Mouse (Mus musculus): Measurements from ENCODE around the gene Tspan4.

Tspan4 gene

DNA sequence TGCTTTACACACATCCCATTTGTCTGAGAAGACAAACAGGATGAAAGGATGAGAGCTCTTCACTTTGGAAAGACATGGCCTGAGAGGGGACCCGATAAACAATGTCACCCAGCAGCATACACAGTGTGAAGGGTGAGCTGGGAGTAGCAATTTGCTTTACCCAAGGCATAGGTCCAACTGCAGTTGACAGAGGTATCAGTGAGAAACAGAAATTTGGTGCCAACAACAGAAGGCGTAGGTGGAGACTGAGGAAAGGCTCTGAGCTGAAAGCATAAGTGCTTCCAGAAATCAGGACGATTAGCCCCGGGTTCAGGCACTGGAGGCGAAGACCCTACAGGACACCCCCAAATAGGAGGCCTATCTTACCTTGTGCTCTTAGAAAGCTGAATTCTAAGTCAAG, 35.2 kb downstream of the Tspan4 start:
- no peak for DNase-seq

DNA sequence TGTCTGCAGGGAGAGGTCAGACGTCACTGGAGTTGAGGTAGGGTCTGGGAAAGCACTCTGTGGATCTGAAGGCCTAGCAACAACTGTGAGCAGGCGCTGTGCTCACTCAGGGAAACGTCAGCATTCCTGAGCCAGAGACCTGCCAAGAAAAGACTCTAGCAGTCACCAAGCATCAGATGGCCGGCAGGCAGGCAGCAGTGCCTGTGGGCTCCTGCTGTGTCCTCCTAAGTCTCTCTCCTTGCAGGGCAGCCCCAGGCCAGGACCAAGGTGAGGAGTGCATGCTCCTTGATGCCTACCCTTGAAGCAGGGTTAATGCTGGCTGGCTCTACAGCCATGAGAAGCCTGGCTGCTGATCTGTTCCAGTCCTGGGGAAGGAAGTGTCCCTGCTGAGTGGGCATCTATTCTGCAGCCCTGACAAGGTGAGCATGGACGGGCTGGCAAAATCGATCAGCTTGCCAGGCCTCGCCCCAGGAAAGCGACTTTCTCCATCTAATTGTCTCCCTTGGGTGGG, 35.7 kb downstream of the Tspan4 start:
- DNase-seq = no peak

DNA sequence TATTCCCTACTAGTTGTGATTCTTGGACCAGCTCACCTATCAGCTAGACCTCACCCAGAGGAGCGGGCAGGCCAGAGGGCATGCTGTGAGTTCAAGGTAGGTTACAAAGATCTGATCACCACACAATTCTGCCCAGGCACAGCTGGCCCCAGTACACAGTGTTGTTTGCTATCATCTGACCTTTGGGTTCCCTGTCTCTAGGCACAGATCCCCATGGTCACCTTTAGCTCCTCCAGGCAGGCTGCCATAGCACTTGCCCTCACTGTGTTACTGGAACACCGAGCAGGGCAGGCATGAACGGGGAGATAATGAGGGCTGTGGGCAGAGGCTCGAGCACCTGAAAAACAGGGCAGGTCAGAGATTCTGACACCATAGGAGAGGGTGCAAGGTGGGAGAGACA, 42.6 kb downstream of the Tspan4 start:
- no peak for DNase-seq

DNA sequence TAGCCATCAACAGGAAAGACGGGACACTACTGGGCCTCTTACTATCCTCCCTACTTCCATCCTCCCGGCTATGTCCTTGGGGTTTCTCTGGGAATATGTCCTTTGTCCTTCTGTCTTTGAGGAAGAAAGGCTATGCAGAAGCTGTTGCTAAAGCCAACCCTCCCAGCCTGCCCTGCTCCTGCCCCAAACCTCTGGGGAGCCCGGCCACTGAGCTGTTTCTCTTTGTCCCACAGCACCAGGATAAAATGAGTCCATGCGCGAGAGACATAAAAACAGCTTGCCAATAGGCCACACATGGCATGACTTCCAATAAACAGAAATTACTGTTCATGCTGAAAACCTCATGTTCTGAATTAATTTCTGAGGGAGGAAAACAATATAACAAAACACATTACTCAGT, 43.3 kb downstream of the Tspan4 start:
- no peak for DNase-seq

DNA sequence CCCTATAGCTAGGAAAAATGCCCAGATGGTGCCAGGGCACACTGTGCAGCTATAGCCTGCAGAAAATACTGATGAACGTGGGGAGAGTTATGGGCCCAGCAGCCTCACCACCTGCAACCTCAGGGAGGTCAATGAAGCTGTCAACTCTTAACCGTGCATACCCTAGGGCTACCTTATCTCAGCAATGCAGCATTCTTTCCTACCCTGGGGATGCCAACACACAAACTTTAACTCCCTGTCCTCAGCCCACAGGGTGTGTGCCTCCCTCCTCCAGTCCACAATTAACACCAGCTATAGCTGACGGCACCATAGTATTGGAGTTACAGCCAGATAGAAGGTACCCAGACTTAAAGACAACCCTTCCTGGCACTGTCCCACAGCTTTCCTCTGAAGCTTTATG, 43.9 kb downstream of the Tspan4 start:
- no peak for DNase-seq

DNA sequence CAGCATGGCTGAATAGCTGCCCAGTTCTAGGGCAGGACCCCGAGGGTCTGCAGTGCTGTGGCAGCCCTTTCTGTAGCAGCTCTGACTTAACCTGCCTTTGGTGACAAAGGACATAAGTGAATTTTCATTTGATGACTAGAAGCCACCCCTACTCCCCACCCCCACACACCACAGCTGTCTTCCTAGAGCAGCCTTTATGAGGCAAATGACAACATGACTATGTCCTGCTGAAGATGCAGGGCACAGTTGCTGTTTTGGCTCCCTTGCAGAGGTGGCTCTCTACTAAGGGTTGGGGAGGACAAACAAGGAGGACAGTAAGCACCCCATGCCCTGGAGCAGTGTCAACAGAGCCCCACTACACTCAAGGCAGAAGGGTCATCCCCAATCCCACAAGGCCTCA, 44.8 kb downstream of the Tspan4 start:
- no peak for DNase-seq

DNA sequence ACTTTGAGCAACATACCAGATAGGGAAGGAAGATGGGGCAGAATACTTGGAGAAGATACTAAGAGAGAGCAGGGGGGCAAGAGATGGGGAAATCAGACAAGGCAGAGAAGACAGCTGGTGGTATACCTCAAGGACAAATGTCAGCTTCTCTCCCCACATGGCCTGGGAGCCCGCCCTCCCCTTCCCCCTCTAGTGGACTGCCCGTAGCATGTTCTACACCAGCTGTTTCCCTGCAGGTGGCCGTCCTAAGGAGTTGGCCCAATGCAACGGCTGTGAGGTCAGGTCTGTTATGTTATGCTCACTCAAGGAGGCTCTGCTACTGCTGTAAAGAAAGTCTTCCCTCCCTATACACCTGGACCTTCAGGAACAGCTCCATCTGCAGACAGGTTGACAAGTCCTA, 48.0 kb downstream of the Tspan4 start:
- DNase-seq = no peak

DNA sequence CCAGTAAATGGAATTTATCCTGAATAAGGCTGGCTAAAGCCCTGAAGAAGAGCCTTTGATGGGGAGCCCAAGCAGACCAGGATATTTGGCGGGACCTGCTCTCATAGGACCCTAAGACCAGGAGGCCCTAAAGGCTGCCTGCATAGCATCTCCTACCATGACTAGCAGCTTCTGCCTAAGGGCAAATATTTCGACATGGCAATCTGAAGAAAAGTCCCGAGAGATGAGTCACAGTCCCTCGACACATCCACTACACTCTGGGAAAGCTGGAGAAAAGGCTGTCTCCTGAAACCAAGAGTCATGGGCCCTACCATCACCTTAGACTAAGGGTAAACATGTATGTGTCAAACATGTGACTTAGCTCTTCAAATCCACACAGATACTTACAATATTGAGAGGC, 49.2 kb downstream of the Tspan4 start:
- no peak for DNase-seq

DNA sequence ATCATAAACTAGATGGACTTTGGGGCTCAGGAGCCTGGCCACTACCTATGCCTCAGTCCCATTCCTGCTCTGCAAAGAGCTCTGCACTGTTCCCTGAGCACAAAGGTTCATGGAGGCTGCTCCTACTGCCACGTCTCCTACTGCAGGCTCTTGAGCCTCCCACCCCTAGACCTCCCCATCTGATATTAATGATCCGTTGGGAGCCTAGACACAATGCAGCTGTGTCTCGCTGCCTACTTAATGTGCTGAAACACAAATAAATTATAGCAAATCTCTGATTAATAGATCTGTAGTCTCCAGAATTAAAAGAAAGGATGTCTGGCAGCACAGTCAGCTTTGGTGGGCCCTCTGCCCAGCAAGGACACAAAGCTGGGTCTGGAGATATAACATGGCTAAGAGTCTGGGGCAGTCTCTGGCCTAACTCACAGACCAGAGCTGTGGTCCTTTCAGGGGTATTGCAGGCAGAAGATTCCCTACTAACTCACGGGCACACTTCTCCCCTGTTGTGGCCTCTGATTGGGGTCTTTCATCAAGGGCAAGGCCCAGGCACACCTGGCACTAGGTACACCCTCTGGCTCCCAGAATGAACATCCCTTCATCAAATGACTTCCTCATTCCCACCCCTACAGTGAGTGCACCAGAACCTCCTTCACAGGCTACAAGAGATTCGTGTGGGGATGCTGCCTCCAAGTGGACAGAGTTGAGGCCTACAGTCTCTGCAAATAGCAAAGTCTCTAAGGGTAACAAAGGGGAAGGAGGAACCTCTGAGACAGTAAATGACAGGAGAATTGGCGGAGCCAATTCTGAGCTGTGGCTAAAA, 49.9 kb downstream of the Tspan4 start:
- peak; percentile 71 for DNase-seq

DNA sequence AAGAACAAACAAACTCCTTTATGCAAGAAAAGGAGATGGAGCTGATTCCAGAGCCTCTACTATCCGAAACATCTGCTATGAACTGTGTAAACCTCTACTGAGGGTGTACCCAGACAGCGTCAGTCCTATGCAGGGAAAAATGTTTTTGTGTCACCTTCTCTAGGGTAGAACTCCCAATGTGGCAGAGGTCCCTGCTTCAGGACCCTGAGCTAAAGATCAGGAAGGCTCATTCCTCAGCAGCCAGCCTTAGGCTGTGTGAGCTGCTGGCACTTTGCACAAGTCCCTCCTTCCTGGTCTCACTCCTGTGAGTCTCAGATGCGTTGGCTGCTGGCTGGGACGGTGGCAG, 50.5 kb downstream of the Tspan4 start:
- no peak for DNase-seq

DNA sequence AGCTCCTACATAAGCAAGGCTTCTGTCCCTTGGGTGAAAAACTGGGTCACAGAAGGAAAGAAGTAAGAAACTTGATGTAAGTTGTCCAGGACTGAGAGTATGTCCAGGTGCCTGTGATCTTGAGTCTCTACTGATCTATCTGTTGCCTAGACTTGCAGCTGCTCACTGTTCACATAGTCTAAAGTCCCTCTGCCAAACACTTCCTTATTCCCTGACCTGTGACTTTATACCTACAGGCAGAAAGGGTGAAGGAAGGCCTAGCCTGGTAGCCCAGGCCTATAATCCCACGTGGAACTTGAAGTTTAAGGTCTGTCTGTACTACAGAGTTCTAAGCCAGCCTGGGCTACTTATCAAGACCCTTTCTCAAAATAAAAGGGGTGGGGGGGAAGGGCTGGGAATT, 60.5 kb downstream of the Tspan4 start:
- no peak for DNase-seq

DNA sequence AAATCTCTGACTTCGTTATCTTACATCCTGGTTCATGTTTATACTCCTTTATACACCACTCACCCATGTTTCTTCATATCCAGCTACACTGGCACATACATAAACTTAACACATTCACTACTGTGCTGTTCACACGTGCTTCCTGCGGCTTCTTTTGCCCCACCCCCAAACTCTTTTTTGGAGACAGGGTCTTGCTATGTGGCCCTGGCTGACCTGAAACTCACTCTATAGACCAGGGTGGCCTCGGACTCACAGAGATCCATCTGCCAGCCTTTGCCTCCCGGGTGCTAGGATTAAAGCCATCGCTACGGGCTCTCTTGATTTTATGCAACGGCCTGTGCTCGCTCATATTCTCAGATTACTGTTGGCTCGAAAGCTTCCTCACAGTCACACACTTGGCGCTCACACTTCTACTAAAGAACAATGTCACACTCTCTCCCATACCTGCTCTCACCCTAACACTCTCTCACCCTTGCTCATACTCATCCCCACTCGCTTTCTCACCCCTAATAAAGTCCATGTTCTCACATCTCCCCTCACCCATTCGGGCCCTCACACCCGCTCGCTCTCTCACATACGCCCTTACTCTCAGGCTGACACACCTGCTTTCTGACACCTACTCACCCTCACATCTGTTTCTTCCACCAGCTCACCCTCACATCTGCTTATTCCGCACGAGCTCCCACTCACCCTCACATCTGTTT, 64.0 kb downstream of the Tspan4 start:
- no peak for DNase-seq

DNA sequence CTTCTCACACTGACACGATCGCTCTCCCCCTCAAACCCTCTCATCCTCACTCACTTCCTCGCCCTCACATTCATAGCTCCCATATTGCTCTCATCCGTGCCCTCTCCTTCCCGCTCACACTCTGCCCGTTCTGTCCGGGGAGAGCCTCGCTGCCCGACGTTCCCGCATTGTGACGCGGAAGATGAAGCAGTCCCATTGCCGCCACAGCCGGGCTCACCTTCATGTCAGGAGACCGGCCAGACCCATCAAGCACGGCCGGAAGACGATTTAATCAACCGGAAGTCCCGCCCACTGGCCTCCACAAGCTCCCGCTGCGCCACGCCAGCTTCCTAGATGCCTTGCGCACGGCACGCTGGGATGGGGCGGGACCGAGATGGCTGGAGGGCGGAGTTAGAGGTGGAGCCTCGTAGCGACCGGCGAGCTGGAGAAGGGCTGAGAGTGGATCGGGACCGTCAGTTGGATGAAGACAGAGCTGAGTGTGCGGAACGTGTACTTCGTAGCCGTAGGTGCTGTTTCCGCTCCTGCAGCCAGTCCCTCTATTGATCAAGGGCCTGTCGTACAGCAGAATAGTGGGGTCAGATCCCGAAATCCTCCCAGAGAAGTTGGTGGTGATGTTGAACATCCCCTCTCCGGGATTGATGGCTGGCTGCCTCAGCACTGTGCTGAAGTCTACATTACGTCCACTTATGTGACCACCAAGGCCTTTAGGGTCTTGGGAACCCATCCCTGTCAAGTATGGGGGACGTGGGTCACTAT, 64.7 kb downstream of the Tspan4 start, which contains the start of gene Chid1:
Chid1 (minus strand) TSS at position 302 of the 756 bp plus-strand sequence.
- DNase-seq = peak; percentile 99

DNA sequence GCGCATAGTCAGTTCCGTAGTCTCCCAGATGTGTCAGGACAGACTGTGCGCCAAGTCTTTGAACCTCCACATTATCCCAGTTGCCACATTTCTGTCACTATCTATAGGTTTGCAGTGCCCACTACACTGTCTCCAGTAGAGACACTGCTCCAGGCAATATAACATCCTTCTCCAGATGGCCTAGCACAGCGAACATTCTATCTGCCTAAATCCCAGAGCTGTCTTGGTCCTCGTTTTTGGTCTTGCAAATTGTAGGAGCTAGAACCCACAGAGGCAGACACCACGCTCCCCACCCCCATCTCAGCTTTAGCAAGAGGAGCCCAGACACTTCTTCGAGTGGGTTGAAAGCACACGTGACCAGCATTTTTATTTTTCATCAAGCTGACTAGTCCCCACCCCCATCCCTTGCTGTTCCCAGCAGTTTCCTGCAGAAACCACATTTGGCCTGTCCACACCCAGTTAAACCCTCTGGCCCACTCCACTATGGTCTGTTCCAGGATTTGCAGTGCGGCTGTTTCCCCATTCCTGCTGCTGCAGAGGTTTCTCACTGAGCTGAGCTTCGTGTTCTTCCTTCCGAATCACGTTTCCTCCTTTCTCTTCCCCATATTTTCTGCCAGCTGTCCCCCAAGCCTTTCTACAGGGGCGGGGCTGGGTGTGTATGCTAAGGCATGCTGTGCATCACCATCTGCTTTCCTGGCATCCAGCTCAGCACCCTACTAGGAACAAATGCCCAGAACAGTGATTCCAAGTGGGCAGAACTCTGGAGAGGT, 65.5 kb downstream of the Tspan4 start:
- peak; percentile 60 for DNase-seq

DNA sequence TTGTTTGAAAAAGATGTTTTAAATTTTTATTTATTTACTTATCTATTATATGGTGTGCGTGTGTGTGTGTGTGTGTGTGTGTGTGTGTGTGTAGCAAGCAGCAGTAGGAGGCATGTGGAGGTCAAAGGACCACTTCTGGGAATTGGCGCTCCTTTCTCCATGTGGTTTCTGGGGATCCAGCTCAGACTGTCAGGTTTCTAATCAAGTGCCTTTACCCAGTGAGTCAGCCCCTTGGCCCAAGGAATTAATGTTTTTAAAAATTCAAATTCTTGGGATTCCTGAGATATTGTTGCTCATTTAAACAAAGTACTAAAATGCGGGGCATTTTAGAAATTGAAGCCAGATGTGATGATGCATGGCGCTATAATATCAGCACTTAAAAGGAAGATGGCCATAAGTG, 66.6 kb downstream of the Tspan4 start:
- no peak for DNase-seq

DNA sequence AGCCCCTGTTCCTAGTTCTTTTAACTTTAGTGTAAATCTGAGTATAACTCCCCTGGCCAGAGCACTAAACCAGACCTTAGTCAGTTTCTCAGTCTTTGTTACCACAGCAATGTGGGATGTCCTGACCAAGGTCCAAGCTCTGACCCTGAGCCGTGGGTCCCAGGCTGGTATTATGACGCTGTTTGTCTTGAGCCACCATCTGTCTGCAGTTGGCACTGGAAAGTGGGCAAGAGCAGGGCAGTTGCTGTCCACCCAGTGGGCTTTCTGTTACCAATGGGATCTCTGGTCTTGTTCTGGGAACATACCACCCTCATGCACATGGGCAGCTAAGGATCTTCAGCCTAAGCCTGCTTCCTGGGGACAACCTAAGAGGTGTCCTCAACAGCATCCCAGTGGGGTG, 67.5 kb downstream of the Tspan4 start:
- DNase-seq = no peak

All from right cerebral cortex, postnatal 14 days (tissue).